Mouse (Mus musculus) kidney, postnatal 0 days (tissue): ENCODE measurements around the gene Pax7. TPM values are rescaled to one million over a fixed set of nuclear protein-coding genes. Genes with fewer than 3 reads are reported as not detected.

Experiments
- ATAC-seq: fragments of 200-750 bp; cut with Nextera tagmentation; replicated peaks from 2 replicates; pipeline ENCODE4 v1.8.0; 2017; ENCODE audit warnings: low read depth, moderate number of reproducible peaks, moderate TSS enrichment, moderate library complexity; ENCODE audit not compliant: low FRiP score
- DNase-seq: peaks from one replicate; pipeline ENCODE4 v3.0.0-alpha.2; 2016; ENCODE audit warnings: low spot score
- H3K27ac ChIP-seq: fragments of 300-500 bp; sonication (generic); 2 replicates; pipeline ENCODE4 v1.5.1; 2014; ENCODE audit warnings: mild to moderate bottlenecking
- H3K27me3 ChIP-seq: fragments of 300-500 bp; sonication (generic); 2 replicates; pipeline ENCODE4 v1.6.1; 2014; ENCODE audit warnings: low read length, mixed read lengths; ENCODE audit not compliant: insufficient read depth
- H3K36me3 ChIP-seq: fragments of 300-500 bp; sonication (generic); 2 replicates; pipeline ENCODE4 v1.6.1; 2014; ENCODE audit warnings: low read length, mixed read lengths; ENCODE audit not compliant: insufficient read depth
- H3K4me1 ChIP-seq: fragments of 300-500 bp; sonication (generic); replicated peaks from 2 replicates; pipeline ENCODE4 v1.6.1; 2014; ENCODE audit warnings: antibody characterized with exemption, low read length, mixed read lengths; ENCODE audit not compliant: insufficient read depth
- H3K4me2 ChIP-seq: fragments of 300-500 bp; sonication (generic); 2 replicates; pipeline ENCODE4 v1.6.1; 2014; ENCODE audit warnings: mild to moderate bottlenecking, low read length, moderate library complexity, mixed read lengths
- H3K4me3 ChIP-seq: fragments of 300-500 bp; sonication (generic); replicated peaks from 2 replicates; pipeline ENCODE4 v1.5.1; 2014; ENCODE audit warnings: low read depth, low read length
- H3K9ac ChIP-seq: fragments of 300-500 bp; sonication (generic); 2 replicates; pipeline ENCODE4 v1.6.1; 2014; ENCODE audit warnings: low read depth, low read length
- H3K9me3 ChIP-seq: fragments of 300-500 bp; sonication (generic); replicated peaks from 2 replicates; pipeline ENCODE4 v1.6.1; 2016; ENCODE audit warnings: low read length, inconsistent platforms, mixed read lengths
- CTCF ChIP-seq: IDR thresholded peaks from 2 replicates; pipeline ENCODE4 v1.5.1; 2016; ENCODE audit warnings: antibody characterized with exemption, low read depth, mild to moderate bottlenecking, moderate library complexity
- WGBS: fragments of 180-500 bp; shearing (Covaris S2); extraction: QIAGEN DNeasy Blood & Tissue Kit; methylation state at CpG from one replicate; pipeline ENCODE4 v1.1.7; 2014; 5-methylcytosine and 5-hydroxymethylcytosine counted together
- polyA plus RNA-seq: library from polyadenylated mRNA; unstranded; fragments of >200 nt; fragmentation: Nextera tagmentation; extraction: Ambion mirVana; gene quantifications from 2 replicates; pipeline ENCODE4 v1.2.1, GENCODE M21; 2015

The Pax7 gene
- polyA plus RNA-seq, 1 experiment from 2014 or later, result not detected

- no peak overlapping the region for H3K9ac ChIP-seq
- no peak overlapping the region for H3K4me3 ChIP-seq
- no peaks in the 10 kb centered on the region for H3K36me3 ChIP-seq
- no peak for TF ChIP-seq CTCF
- H3K9me3 ChIP-seq, result no peaks in the 10 kb centered on the region
- ATAC-seq, result no peak
- 46% methylated on average over 12 of the region's 12 CpGs for WGBS
- no peak for DNase-seq
- no peaks in the 10 kb centered on the region for H3K4me1 ChIP-seq
- no peaks in the 10 kb centered on the region for H3K27me3 ChIP-seq
- no peak overlapping the region for H3K27ac ChIP-seq
- H3K4me2 ChIP-seq, result no peak overlapping the region
Measured at GRCm38 (mm10) chr4:139746177-139746576, 87.2 kb downstream of the Pax7 start.

- Histone ChIP-seq H3K9me3 (no peaks in the 10 kb centered on the region), H3K4me3 (no peak overlapping the region), H3K27ac (no peak overlapping the region), H3K36me3 (no peaks in the 10 kb centered on the region), H3K4me1 (no peaks in the 10 kb centered on the region), H3K4me2 (no peak overlapping the region), H3K27me3 (no peaks in the 10 kb centered on the region), H3K9ac (no peak overlapping the region)
- DNase-seq (no peak), ATAC-seq (no peak)
- WGBS, result 47% methylated on average over 12 of the region's 12 CpGs
- no peak for TF ChIP-seq CTCF
Measured at GRCm38 (mm10) chr4:139744765-139745395, 88.4 kb downstream of the Pax7 start.

- Histone ChIP-seq H3K9me3 (no peaks in the 10 kb centered on the region), H3K4me3 (no peak overlapping the region), H3K4me1 (no peaks in the 10 kb centered on the region), H3K4me2 (no peak overlapping the region), H3K27ac (no peak overlapping the region), H3K27me3 (no peaks in the 10 kb centered on the region), H3K36me3 (no peaks in the 10 kb centered on the region), H3K9ac (no peak overlapping the region)
- no peak for TF ChIP-seq CTCF
- WGBS, result 84% methylated on average over 3 of the region's 3 CpGs
- ATAC-seq (no peak), DNase-seq (no peak)
Measured at GRCm38 (mm10) chr4:139743626-139744025, 89.7 kb downstream of the Pax7 start.

DNA sequence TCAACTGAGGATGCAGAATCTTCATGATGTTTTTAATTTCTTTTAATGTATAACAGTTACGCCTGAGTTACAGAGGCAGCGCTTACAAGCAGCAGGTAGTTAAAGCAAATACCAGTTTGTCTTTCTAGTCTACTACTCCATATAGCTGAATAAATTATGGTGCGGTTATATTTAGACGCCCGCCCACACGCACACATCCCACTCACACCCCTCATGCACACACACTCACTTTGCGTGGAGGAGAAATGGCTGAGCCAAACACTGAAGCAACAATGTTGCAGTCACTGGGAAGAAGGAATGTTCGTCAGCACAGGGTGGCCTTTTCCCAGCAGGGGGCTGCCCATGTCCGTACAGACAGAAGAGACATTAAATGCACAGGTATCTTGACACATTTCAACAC lies 96.3 kb downstream of the Pax7 start:
- 73% methylated on average over 9 of the region's 9 CpGs for WGBS
- ATAC-seq, result no peak

GRCm38 (mm10) chr4:139727101-139727500 lies 106.2 kb downstream of the Pax7 start:
- no peak for TF ChIP-seq CTCF
- H3K9me3 ChIP-seq, result no peaks in the 10 kb centered on the region
- H3K4me1 ChIP-seq, result no peaks in the 10 kb centered on the region
- H3K9ac ChIP-seq, result no peak overlapping the region
- ATAC-seq, result no peak
- no peak overlapping the region for H3K4me2 ChIP-seq
- H3K27me3 ChIP-seq, result no peaks in the 10 kb centered on the region
- H3K27ac ChIP-seq, result no peak overlapping the region
- no peak overlapping the region for H3K4me3 ChIP-seq
- WGBS, result 55% methylated on average over 2 of the region's 2 CpGs
- H3K36me3 ChIP-seq, result no peaks in the 10 kb centered on the region
- DNase-seq, result no peak

More for the DNA sequence above, 96.3 kb downstream of the Pax7 start:
- no peak overlapping the region for H3K4me2 ChIP-seq
- TF ChIP-seq CTCF, result no peak
- no peak overlapping the region for H3K4me3 ChIP-seq
- no peaks in the 10 kb centered on the region for H3K4me1 ChIP-seq
- H3K9ac ChIP-seq, result no peak overlapping the region
- no peaks in the 10 kb centered on the region for H3K36me3 ChIP-seq
- no peak for DNase-seq
- no peaks in the 10 kb centered on the region for H3K27me3 ChIP-seq
- H3K9me3 ChIP-seq, result no peaks in the 10 kb centered on the region
- no peak overlapping the region for H3K27ac ChIP-seq

DNA sequence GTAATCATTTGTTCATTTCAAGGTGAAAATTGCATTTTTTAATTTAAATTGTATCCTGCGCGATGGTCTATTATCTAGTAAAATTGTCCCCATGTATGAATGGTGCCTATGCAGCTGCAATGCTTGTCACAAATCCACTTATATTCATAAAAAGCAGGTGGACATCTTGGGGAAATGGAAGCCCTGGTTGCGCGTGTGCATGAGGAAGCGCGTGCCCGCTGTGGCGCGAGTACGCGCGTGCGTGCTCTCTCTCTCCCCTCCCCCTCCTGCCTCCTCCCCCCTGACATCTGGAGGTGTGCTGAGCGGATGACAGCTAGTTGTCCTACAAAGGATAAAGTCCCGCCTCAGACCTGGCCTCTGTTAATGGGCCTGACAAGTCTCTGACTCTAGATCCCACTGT lies 107.9 kb downstream of the Pax7 start:
- H3K27me3 ChIP-seq, result no peaks in the 10 kb centered on the region
- no peak for DNase-seq
- H3K4me2 ChIP-seq, result no peak overlapping the region
- no peaks in the 10 kb centered on the region for H3K9me3 ChIP-seq
- WGBS, result 79% methylated on average over 15 of the region's 15 CpGs
- no peaks in the 10 kb centered on the region for H3K4me1 ChIP-seq
- no peak for ATAC-seq
- H3K4me3 ChIP-seq, result no peak overlapping the region
- no peak overlapping the region for H3K9ac ChIP-seq
- no peaks in the 10 kb centered on the region for H3K36me3 ChIP-seq
- no peak for TF ChIP-seq CTCF
- H3K27ac ChIP-seq, result no peak overlapping the region

DNA sequence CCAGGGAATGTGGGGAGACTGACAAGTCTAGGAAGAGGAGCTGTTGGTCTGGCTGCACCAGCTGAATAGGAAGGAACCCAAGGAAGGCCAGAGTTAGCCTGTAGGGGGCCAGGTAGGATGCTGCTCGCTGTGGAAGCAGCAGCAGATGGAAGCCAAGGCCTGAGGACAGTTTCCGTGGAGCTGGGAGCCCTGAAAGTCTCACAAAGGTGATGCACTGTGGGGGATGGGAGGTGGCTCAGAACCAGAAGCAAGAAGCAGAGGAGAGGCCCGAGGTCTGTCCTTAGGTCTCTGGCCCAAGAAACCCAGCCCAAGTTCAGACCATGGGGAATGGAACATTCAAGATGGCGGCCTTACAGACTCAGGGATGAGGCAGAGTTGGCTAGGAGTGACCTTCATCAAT lies 109.0 kb downstream of the Pax7 start:
- Histone ChIP-seq H3K4me1 (no peaks in the 10 kb centered on the region), H3K9me3 (no peaks in the 10 kb centered on the region), H3K36me3 (no peaks in the 10 kb centered on the region), H3K9ac (no peak overlapping the region), H3K4me2 (no peak overlapping the region), H3K27ac (no peak overlapping the region), H3K27me3 (no peaks in the 10 kb centered on the region), H3K4me3 (no peak overlapping the region)
- ATAC-seq (no peak), DNase-seq (no peak)
- WGBS, result 66% methylated on average over 4 of the region's 4 CpGs
- 0 out of 2 replicates have a peak, but pooled peaks have one; percentile 5 for TF ChIP-seq CTCF
